Mouse (Mus musculus): ENCODE data around the gene Drosha.
"Not testable (repeated sequence)": the region's sequence is repeated elsewhere in the genome, so short reads cannot be mapped to it uniquely, and the experiment has no call there.

The Drosha gene

DNA sequence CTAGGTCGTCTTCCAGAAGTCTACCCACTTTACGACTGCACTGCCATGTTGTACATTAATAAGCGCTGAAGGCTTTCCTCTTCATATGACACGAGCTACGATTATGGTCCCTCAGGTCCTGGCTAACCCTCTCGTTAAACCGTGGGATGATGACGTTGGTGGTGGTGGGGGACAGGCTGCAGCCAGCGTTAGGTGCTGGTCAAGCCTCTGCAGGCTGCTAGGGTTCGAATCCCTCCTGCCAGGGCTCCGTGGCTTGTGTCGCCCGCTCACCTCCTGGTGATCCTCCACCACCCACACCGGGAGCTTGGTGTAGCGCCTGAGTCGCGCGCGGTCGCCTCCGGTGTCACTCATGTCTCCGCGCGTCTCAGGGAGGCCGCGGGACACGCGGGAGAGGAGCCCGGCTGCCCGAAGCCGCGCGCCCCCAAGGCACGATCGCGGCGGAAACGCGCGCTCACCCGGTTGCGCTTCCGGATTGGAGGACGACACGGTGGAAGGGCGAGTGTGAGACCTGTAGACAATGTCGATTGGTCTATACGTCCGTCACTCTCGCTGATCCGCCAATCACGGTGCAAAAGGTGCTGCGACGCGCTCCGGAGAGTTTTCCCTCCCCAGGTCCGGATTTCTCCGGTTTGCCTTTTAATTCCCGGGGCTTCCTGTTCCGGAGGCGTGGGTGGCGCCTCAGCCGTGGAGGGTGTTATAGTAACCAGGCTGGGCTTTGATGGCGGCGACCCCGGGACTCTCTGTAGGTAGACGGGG, at the start of gene Drosha, which contains the start of gene 6030458C11Rik:
Gene Drosha (plus strand): TSS at position 619 of the 756 bp plus-strand sequence.
Gene 6030458C11Rik (minus strand): TSS at position 453 of the 756 bp plus-strand sequence.
- DNase-seq: peak; percentile 99

DNA sequence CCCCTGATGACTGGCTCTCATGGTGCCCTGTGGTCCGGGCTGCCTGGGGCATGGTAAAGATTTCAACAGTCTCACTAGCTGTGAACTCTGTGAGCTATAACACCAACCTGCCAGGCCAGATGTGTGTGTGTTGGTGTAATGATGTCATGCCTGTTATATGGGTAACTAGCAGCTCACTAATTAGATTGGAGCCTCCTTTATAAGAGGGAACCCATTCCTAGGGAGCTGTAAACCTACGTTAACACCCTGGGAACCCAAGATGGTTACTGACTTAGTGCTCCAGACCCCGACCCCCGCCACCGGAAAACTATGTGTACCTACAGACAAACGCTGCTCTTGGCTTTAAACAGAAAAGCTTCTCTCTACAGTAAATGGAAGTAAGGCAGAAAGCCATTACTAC, 43.3 kb upstream of the Drosha start:
- no peak for DNase-seq

DNA sequence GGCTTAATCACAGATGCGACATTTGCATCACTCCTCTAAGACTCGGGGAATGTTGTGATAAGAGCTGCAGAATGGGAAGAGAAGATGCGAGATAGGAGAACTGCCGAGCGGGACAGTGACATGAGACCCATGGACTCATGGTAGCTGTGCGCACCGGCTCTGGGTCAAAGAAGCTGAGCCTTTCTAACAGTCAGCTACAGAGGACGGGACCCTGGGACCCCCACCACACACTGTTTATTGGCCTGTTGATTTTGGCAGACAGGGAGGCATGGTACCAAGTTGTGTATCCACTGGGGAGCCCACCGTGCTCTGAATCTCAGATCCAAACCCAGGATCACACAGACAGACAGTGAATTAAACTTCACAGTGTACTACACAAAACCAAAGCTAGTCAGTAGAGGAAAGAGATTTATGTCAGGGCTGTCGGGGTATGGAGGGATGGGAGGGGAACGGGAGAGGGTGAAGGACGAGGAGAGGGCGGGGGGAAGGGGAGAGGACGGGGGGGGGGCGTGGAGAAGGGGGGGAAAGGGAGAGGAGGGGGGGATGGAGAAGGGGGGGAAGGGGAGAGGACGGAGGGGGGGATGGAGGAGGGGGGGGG, 42.8 kb upstream of the Drosha start:
- no peak for DNase-seq

DNA sequence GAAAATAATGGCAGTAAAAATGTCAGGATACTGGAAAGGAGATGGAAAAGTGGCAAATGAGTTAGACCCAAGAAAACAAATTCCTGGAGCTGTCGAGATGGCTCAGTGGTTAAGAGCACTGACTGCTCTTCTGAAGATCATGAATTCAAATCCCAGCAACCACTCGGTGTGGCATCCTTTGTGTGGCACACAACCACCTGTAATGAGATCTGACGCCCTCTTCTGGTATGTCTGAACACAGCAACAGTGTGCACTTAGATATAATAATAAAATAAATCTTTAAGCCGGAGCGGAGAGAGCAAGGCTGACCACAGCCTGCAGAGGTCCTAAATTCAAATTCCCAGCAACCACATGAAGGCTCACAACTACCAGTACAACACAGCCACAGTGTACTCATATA, 36.1 kb upstream of the Drosha start:
- no peak for DNase-seq

DNA sequence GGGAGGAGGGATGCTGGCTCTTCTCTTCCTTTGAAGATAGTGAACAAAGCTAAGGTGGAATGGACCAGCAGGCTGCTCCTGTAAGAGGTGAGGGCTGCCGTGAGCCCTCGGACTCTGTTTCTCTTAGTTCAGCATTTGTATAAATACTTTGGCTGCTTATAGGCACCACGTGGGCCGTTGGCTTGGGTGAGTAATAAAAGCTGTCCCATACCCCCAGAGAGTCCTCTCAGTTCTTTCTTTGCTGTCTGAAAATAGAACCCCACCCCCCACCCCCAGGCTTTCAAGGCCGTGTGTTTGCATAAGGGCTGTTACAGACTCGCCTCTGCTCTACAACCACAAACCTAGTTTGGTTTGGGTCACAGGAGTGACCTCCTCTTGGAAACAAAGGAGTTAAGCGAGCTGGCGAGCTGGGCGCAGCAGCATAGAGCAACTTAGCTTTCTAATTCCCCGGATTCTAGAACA, 35.2 kb upstream of the Drosha start:
- DNase-seq: peak in 1 of 2 experiments; percentile 27

DNA sequence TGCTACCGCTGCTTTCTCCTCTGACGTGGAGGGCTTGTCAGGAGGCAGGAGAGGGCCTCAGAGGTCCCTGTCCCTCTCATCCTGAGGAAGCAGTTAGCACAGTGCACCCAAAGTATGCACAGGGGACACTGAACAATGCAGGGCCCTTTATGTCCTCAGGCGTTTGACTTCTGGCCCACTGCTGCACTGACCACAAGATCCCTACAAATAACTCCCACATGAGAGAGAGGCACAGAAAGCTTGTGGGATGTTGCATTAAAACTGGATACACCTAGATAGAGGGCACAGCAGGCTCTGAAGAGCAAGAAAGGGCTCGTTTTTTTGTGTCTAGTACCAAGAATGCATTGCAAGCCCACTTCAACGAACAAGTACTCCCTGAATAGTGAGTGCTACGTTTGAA, 30.3 kb upstream of the Drosha start:
- DNase-seq: no peak

DNA sequence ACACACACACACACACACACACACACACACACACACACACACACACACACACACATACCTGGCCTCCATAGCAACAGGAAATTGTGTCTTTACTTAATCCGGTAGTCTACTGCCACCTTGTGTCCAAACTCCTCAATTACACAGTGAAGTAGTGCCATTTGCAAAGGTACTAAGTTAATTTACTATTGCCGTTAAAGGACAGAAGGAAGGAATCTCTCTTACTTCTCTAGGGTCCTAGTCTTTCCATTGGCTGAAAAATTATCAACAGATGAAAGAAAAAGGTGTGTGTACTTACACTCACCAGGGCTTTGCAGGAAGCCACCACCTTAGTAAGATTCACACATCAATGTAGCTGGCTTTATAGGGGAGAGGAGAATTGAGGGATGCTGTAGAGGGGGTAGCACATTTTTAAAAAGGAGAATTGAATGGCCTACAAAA, 29.1 kb upstream of the Drosha start:
- peak; percentile 40 to 61 for DNase-seq

DNA sequence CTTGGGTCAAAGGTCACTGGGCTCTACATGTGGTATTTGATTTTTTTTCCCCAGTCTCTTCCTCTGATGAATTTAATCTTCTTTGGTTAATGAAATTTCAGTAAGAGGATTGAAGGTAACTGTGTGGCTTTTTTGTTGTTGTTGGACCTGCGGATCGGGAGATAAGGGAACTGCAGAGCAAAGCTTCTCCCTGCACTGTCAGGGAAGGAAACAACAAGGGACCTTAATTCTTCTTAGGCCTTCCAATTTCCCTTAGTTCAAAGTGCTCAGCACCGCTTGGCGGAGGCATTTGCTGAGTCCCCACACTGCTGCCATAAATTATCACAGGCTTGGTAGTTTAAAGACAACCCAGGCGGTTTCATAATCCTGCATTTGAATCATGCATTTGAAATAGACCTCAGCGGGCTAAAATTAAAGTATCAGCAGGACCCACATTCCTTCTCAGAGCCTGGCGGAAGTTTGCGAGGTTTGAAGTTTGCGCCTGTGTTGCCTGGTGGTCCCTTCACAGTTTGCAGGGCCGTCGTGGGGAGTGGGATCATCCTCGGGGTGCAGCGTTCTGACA, 28.6 kb upstream of the Drosha start:
- no peak for DNase-seq

DNA sequence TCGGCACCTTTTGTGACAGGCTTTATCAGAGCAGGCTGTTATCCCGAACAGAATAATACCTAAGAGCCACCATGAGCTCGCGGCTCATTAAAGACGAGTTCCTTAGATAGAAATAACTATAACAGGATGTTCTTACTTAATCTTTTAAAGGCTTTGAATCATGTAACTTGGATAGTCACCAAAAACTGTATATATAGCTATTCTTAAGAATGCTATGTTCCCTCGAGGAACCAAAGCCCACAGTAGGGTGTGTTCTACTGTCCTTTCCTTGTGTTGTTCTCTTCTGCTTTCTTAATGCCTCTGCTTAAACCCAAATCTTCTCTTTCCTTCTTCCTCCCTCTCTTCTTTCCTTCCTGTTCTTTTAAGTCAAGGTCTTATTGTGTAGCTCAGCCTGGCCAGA, 26.6 kb upstream of the Drosha start:
- no peak for DNase-seq

DNA sequence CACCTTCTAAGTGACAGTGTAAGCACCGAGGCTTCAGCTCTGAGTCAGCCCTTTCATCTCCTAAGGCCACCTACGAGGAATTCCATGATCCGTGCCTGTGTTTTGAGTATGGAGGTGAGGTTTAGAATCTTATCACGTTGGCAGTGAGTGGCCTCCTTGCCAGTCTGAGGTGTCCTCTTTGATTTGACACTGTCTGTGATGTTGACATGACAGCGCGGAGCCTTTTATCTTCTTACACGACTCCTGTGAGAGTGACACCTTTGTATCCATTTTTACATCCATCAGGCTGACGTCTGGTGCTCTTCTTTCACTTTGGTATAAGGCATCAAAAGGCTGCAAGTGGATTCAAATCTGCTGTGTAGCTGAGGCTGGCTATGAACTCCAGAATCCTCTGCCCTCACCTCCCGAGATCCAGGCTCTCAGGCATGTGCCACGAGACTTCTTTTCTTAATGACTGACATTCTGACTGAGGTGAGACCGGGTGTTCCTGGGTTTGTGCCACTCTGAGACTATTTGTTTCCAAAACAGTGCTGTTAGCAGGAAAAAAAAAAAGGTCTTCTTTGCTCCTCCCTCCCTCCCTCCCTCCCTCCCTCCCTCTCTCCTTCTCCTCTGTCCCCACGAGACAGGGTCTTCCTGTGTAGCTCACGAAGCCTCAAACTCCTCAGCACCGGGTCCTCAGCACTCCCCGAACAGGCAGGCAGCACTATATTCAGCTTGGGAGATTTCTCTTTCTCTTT, 24.0 kb upstream of the Drosha start:
- no peak for DNase-seq

DNA sequence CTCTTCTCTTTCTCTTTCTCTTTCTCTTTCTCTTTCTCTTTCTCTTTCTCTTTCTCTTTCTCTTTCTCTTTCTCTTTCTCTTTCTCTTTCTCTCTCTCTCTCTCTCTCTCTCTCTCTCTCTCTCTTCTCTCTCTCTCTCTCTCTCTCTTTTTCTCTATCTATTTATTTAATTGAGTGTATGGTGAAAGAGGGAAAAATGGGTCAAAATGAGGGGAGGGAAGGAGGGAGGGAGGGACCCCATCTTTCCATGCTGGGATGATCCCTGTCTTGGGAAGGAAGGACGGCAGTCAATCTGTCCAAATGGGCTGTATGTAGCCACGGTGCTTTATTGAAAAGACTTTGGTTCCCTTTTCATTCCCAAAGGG, 23.5 kb upstream of the Drosha start:
- not testable (repeated sequence) for DNase-seq

DNA sequence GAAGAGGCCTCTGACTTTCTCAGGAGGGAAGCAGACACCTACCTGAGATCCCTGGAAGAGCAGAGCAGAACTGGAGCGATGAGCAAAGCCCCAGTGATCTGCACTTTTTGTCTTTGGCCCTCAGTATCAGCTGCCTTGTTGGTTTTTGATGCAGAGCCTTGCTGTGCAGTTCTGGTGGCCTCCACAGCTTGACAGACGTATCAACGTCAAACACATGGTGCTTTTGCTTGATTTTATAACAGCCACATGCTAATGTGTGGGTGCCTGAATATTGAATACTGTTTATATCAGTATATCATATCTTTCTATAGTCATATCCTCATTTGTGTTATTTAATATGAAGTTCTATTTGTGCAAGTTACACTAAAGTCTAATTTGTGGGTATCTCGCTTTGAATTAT, 19.5 kb upstream of the Drosha start:
- no peak for DNase-seq

DNA sequence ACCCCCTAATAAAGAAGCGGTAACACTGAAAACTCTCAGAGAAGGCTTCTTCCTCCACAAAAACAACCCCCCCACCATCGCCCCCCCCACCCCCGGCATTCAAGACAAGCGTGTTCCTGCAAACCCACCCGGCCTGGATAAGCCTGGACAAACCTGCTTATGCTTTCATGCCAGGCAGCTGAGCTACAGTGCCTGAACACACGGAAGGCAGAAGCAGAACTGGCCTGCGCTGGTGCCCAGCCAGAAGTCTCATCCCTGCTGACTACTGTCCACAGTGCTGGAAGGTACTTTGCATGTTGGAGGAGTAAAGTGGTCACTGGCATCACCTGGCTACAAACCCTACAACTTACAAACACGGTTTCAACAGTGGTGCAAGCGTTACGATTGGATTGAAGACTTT, 17.5 kb upstream of the Drosha start:
- peak; percentile 16 to 31 for DNase-seq

DNA sequence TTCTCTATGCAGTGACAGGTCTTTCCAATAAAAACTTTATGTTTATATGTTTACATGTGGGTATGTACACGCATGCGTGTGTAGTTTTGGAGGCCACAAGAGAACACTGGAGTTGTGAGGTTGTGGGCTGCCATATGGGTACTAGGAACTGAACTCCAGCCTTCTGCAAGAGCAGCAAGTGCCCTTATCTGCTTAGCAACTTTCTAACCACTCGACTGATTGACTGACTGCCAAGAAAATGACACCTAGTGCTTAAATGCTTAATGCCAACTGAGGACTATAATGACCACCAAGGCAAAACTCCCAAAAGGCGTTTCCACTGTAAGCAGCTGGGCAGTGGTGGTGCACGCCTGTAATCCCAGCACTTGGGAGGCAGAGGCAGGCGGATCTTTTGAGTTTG, 15.3 kb upstream of the Drosha start:
- DNase-seq: no peak

DNA sequence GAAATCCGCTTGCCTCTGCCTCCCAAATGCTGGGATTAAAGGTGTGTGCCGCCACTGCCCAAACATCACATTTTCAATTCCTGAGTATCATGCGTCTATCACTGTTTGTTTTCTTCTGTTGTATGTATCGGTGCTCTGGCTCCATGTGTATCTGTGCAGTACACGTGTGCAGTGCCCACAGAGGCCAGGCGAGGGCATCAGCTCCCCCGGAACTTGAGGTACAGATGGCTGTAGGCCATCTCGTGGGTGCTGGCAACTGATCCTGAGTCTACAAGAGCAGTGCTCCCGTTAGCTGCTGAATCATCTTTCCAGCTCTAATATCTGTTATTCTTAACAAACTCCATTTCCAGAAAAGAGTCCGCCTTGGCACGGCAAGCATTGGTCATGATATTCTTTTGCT, 12.0 kb upstream of the Drosha start:
- no peak for DNase-seq

DNA sequence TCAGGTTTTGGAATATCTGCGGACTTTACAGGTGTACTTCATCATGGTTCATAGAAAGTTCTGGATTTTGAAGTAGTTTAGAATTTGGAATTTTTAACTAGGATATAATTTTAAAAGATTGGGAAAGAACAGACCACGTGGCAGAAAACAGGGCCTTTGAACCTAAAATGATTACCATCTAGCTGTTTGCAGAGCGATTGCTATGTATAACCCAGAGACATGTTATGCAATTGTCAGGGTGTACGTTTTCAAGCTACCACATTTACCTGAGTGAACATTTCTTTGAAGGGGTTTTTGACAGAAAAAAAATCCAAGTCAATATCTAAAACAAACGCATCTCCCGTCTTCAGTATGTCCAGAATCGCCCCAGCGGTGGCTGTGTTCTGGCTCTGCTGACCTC, 7.0 kb upstream of the Drosha start:
- DNase-seq: no peak

DNA sequence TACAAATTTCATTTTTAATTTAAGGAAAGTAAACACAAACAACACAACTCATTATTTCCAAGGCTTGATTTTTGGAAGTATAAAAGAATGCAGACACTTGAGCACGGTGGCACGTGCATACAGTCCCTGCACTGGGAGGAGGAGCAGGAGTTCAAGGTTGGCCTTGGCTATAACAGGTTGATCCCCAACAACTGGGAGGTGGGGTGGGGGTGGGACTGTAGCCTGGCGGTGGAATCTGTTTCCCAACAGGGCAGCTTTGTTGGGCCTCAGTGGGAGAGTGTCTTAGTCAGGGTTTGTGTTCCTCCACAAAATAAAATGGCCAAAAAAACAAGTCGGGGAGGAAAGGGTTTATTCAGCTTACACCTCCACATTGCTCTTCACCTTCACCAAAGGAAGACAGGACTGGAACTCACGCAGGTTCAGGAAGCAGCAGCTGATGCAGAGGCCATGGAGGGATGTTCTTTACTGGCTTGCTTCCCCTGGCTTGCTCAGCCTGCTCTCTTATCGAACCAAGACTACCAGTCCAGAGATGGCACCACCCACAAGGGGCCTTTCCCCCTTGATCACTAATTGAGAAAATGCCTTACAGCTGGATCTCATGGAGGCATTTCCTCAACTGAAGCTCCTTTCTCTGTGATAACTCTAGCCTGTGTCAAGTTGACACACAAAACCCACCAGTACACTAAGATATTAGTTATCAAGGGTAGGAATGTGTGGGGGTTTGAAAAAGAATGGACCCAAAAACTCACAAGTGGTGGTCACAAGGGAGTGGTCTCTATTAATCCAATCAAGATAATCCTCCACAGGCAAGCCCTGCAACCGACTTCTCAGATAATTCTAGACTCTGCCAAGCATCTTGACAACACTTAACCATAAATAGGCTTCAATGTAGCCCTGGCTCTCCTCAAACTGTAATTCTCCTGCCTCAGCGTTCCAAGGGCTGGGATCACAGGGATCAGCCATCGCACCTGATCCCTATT, 1.9 kb upstream of the Drosha start:
- no peak for DNase-seq

DNA sequence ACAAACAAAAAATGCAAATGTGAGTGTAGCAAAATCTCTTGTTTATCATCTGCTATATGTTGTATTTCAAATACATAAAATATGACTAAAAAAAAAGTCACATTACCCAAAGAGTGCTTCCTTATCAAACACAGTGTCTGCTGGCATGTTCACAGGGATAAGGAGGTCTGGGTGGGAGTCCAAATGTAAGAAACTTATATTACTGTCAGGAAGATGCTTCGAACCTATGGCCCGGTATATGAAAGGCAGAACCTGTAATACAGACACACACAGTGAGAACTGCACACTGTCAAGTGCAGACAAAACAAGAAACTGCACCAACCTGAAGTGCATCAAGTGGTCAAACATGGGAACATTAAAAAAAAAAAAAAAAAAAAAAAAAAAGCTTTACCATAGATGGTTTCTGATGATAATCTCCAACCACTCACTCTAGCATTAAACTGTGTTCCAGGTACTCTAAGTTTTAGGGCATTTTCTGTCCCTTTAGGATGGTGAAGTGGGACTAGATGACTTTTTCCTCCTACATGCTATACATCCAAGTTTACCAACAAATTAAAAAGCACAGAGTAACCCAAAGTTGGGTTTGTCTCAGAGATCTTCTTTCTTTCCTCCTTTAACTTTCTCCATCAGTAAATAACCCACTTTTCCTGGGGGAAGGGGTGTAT, 1.0 kb upstream of the Drosha start:
- no peak for DNase-seq

DNA sequence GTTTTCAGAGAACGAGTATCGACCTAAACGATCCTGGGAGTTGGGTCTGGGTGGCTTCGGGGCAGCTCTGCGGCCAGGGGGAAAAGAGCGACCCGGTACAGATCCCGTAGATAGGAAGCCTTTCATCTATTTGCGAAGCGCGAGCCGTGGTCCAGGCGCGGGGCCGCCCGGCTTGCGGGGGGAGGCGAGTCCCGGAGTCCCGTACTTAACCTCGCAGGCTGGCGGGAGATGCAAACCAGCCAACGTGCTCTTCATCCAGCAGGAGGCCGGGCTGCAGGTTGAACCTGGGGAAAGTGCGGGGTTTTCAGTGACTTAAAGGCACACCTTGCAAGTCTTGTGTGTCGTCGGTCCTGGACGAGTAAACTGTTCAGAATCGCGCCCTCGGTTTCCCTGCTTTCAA, 350 bp downstream of the Drosha start:
- DNase-seq: no peak

DNA sequence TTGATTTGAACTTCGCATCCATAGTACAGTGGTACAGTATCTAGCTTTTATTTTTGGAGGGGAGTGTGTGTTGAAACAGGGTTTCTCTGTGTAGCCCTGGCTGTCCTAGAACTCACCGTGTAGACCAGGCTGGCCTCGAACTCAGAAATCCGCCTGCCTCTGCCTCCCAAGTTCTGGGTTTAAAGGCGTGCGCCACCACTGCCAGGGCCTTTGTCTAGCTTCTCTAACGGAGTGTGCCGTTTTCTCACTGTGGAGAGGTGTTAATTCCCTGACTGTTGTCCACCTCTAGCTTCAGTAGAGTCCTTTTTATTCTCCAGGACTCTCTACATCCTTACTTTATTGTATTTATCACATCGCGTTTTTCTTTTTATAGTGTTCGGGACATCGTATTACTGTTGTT, 793 bp downstream of the Drosha start:
- DNase-seq: no peak

DNA sequence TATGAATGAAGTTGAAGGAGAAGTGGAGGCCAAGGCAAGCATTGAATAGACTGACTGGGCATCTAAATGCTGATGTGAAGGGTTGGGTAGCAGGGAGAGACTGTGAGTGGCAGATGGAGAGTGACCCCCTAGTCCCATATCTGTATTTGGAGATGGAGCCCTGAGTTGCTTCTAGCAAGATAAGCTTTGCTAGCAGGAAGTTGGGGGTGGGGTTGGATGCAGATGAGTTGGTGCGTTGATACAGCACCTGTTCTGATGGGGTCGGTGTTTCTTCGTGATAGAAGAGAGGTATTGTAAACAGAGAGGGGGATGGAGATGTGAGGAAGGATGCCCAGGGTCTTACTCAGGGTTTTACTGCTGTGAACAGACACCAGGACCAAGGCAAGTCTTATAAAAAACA, 5.3 kb downstream of the Drosha start:
- DNase-seq: no peak

DNA sequence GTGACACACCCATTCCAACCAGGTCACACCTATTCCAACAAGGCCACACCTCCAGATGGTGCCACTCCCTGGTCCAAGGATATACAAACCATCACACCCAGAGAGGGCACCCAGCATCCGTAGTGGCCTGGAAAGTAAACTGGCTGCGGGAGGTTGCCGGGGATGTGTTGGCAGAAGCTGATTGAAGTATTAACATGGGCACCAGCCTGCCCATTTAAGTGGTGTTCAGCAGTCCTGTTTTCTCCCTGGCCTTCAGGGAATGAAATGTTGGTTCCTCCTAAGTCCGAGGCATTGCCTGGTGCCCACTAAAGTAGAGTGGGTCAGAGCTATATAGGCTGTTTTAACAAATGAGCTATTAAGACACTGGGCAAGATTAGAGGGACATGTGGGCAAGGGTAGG, 8.0 kb downstream of the Drosha start:
- DNase-seq: no peak

Data from kidney, postnatal 4 days (tissue).